Mouse (Mus musculus): ENCODE measurements at regions not wholly inside any gene's neighbourhood (a gene's known extent, or its start where the extent isn't known, plus 50 kb on each side); places are given as distances from the start of the nearest gene placed in this dataset.

- peaks cover 0 to 4% of the 10 kb centered on the region in 2 experiments; a peak in 2 of 4 replicates for H3K4me1 ChIP-seq (ENCODE audit: control insufficient read depth in 1 of 2, insufficient read depth in 2 of 2, low read length in 2 of 2)
- no peak overlapping the region for H3K4me3 ChIP-seq (ENCODE audit: control insufficient read depth in 1 of 2, insufficient read depth in 1 of 2, low read depth in 2 of 2, low read length in 2 of 2)
- H3K9me3 ChIP-seq (replicated peaks; ENCODE audit: insufficient read depth, low read length): no peaks in the 10 kb centered on the region
- H3K27me3 ChIP-seq (ENCODE audit: control insufficient read depth in 1 of 2, insufficient read depth in 2 of 2, low read length in 2 of 2): peaks cover 5% of the 10 kb centered on the region in 2 experiments; a peak in 2 of 4 replicates
- no peaks in the 10 kb centered on the region for H3K79me2 ChIP-seq (ENCODE audit: control insufficient read depth, insufficient read depth, low read length, poor library complexity)
- H3K9ac ChIP-seq (ENCODE audit: control insufficient read depth, low read depth, low read length, poor library complexity, severe bottlenecking): no peak overlapping the region
- no peak for DNase-seq (ENCODE audit: low read depth, low spot score)
- no peak overlapping the region for H3K27ac ChIP-seq (ENCODE audit: control insufficient read depth, low read depth, low read length)
- H3K36me3 ChIP-seq (ENCODE audit: control insufficient read depth in 1 of 2, insufficient read depth in 2 of 2, low read length in 2 of 2): peaks cover 0 to 1% of the 10 kb centered on the region in 2 experiments; a peak in 2 of 4 replicates
- TF ChIP-seq BHLHE40 (IDR thresholded peaks at IDR 0.05; ENCODE audit: borderline replicate concordance, low read depth, low read length): no peak
- TF ChIP-seq TBP (IDR thresholded peaks at IDR 0.05; ENCODE audit: low read depth, low read length): no peak
- TF ChIP-seq JUND (IDR thresholded peaks at IDR 0.05; ENCODE audit: low read depth, low read length): no peak
- TF ChIP-seq ZKSCAN1 (IDR thresholded peaks at IDR 0.05; ENCODE audit: low read depth, low read length): no peak
- TF ChIP-seq USF2 (IDR thresholded peaks at IDR 0.05; ENCODE audit: borderline replicate concordance in 1 of 2, insufficient read depth in 1 of 2, low read depth in 1 of 2, low read length in 2 of 2): no peak
- no peak for TF ChIP-seq NELFE (IDR thresholded peaks at IDR 0.05; ENCODE audit: low read depth, low read length)
- TF ChIP-seq POLR2A (IDR thresholded peaks at IDR 0.05; ENCODE audit: control insufficient read depth in 1 of 2, insufficient read depth in 1 of 2, low read depth in 1 of 2, low read length in 2 of 2, poor library complexity in 1 of 2): no peak
- no peak for TF ChIP-seq NRF1 (IDR thresholded peaks at IDR 0.05; ENCODE audit: insufficient read depth, low read depth, low read length, poor library complexity, severe bottlenecking)
- no peak for TF ChIP-seq ZMIZ1 (IDR thresholded peaks at IDR 0.05; ENCODE audit: low read depth, low read length)
- no peak for TF ChIP-seq EP300 (IDR thresholded peaks at IDR 0.05; ENCODE audit: low read depth in 1 of 2, low read length in 2 of 2)
- no peak for TF ChIP-seq MYB (IDR thresholded peaks at IDR 0.05; ENCODE audit: low read depth, low read length)
- no peak for TF ChIP-seq GABPA (IDR thresholded peaks at IDR 0.05; ENCODE audit: low read depth, low read length)
- TF ChIP-seq KAT2A (conservative IDR thresholded peaks at IDR 0.05; ENCODE audit: low read depth, low read length): no peak
- TF ChIP-seq ZNF384 (IDR thresholded peaks at IDR 0.05; ENCODE audit: low read depth, low read length): no peak
- no peak for TF ChIP-seq SIN3A (IDR thresholded peaks at IDR 0.05; ENCODE audit: low read length)
- TF ChIP-seq RCOR1 (IDR thresholded peaks at IDR 0.05; ENCODE audit: low read depth, low read length): no peak
- TF ChIP-seq HCFC1 (IDR thresholded peaks at IDR 0.05; ENCODE audit: low read depth, low read length): no peak
- no peak for TF ChIP-seq RAD21 (IDR thresholded peaks at IDR 0.05; ENCODE audit: low read depth, low read length)
- no peak for TF ChIP-seq TCF12 (IDR thresholded peaks at IDR 0.05; ENCODE audit: low read depth, low read length)
- TF ChIP-seq CTCF (IDR thresholded peaks at IDR 0.05 in 2 of 3, conservative IDR thresholded peaks at IDR 0.05 in 1 of 3; ENCODE audit: control insufficient read depth in 1 of 3, insufficient read depth in 1 of 3, low read depth in 2 of 3, low read length in 3 of 3, poor library complexity in 1 of 3, severe bottlenecking in 1 of 3): no peak
Measured at GRCm38 (mm10) chr17:87519454-87519853, 72.7 kb upstream of the Calm2 start.

GRCm38 (mm10) chr17:87520841-87521240, 74.1 kb upstream of the Calm2 start:
- Histone ChIP-seq H3K9me3 (replicated peaks; ENCODE audit: insufficient read depth, low read length) (no peaks in the 10 kb centered on the region), H3K79me2 (ENCODE audit: control insufficient read depth, insufficient read depth, low read length, poor library complexity) (no peaks in the 10 kb centered on the region), H3K27me3 (ENCODE audit: control insufficient read depth in 1 of 2, insufficient read depth in 2 of 2, low read length in 2 of 2) (peaks cover 5 to 9% of the 10 kb centered on the region in 2 experiments; a peak in 2 of 4 replicates), H3K27ac (ENCODE audit: control insufficient read depth, low read depth, low read length) (no peak overlapping the region), H3K9ac (ENCODE audit: control insufficient read depth, low read depth, low read length, poor library complexity, severe bottlenecking) (no peak overlapping the region), H3K4me1 (ENCODE audit: control insufficient read depth in 1 of 2, insufficient read depth in 2 of 2, low read length in 2 of 2) (peaks cover 0 to 3% of the 10 kb centered on the region in 2 experiments; a peak in 1 of 4 replicates), H3K4me3 (ENCODE audit: control insufficient read depth in 1 of 2, insufficient read depth in 1 of 2, low read depth in 2 of 2, low read length in 2 of 2) (no peak overlapping the region), H3K36me3 (ENCODE audit: control insufficient read depth in 1 of 2, insufficient read depth in 2 of 2, low read length in 2 of 2) (no peaks in the 10 kb centered on the region)
- no peak for TF ChIP-seq EP300 (IDR thresholded peaks at IDR 0.05; ENCODE audit: low read depth in 1 of 2, low read length in 2 of 2)
- TF ChIP-seq BHLHE40 (IDR thresholded peaks at IDR 0.05; ENCODE audit: borderline replicate concordance, low read depth, low read length): no peak
- TF ChIP-seq TBP (IDR thresholded peaks at IDR 0.05; ENCODE audit: low read depth, low read length): no peak
- no peak for TF ChIP-seq MAFK (IDR thresholded peaks at IDR 0.05; ENCODE audit: borderline replicate concordance, low read depth, low read length)
- no peak for TF ChIP-seq HCFC1 (IDR thresholded peaks at IDR 0.05; ENCODE audit: low read depth, low read length)
- TF ChIP-seq ZKSCAN1 (IDR thresholded peaks at IDR 0.05; ENCODE audit: low read depth, low read length): no peak
- no peak for TF ChIP-seq MYC (IDR thresholded peaks at IDR 0.05; ENCODE audit: low read depth, low read length)
- no peak for TF ChIP-seq E2F4 (IDR thresholded peaks at IDR 0.05; ENCODE audit: borderline replicate concordance, low read depth, low read length)
- TF ChIP-seq MYB (IDR thresholded peaks at IDR 0.05; ENCODE audit: low read depth, low read length): no peak
- TF ChIP-seq ZMIZ1 (IDR thresholded peaks at IDR 0.05; ENCODE audit: low read depth, low read length): no peak
- TF ChIP-seq KAT2A (conservative IDR thresholded peaks at IDR 0.05; ENCODE audit: low read depth, low read length): no peak
- TF ChIP-seq GABPA (IDR thresholded peaks at IDR 0.05; ENCODE audit: low read depth, low read length): no peak
- TF ChIP-seq NRF1 (IDR thresholded peaks at IDR 0.05; ENCODE audit: insufficient read depth, low read depth, low read length, poor library complexity, severe bottlenecking): no peak
- no peak for TF ChIP-seq RCOR1 (IDR thresholded peaks at IDR 0.05; ENCODE audit: low read depth, low read length)
- no peak for DNase-seq (ENCODE audit: low read depth, low spot score)

All from MEL (cell line).